Mouse (Mus musculus): ENCODE measurements around the gene Sox12. TPM values are rescaled to one million over a fixed set of nuclear protein-coding genes. Genes with fewer than 3 reads are reported as not detected.

Gene Sox12
- total and polyA plus RNA-seq, 2 experiments from 2014 or later = 11.9 to 47.8 TPM

DNA sequence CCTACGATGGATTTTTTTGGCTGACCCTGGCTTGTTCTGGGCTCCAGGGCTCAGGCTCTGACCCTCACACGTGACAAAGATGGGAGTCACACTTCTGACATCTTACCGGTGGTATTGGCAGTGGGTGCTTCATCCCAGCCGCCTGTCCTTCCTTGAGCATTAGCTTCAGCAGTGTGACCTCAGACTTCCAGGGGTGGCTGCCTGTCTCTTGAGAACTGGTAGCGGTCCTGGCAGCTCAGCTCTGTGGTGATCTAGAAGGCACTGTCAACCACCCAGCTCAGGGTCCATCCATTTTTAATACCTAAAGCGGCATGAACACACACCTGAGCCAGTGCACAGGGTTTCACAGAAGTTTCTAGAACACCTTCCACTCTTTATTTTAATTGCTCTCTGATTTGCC, 11.9 kb upstream of the Sox12 start:
- no peak overlapping the region for H3K4me2 ChIP-seq (ENCODE audit: low read depth)
- H3K4me3 ChIP-seq (ENCODE audit: low read depth, low read length) = no peak overlapping the region
- no peak for TF ChIP-seq CTCF (IDR thresholded peaks at IDR 0.05; ENCODE audit: low read depth)
- DNase-seq (no peak), ATAC-seq (no peak)
- H3K36me3 ChIP-seq (ENCODE audit: insufficient read depth) = no peaks in the 10 kb centered on the region
- WGBS = 84% methylated on average over 6 of the region's 6 CpGs
- H3K9ac ChIP-seq = no peak overlapping the region
- H3K9me3 ChIP-seq (ENCODE audit: low read length) = no peaks in the 10 kb centered on the region
- H3K27ac ChIP-seq (ENCODE audit: low read depth, low read length) = no peak overlapping the region
- peaks cover 18% of the 10 kb centered on the region for H3K4me1 ChIP-seq (ENCODE audit: insufficient read depth)
- H3K27me3 ChIP-seq (ENCODE audit: insufficient read depth, low read length) = no peaks in the 10 kb centered on the region

DNA sequence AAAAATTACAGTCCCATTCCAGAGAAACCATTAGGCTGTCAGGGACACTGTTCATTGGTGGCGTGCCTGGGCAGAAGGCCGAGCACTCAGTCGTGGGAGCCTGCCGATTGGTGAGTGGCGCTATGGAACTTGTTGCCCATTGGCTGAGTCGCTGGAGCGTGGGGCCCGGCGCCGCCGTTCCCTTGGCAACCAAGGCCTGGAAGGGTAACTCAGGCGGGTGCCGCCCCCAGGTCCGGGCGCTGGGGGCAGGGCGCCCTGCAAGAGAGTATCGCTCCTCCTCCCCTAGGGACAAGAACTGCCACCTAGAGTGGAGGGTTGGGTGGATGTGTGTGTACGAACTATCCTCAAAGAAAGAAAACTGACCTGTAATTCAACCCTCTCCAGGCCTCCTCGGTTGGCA, 8.3 kb upstream of the Sox12 start:
- peak; percentile 98 for ATAC-seq
- Histone ChIP-seq H3K9me3 (ENCODE audit: low read length) (no peaks in the 10 kb centered on the region), H3K27me3 (ENCODE audit: insufficient read depth, low read length) (no peaks in the 10 kb centered on the region), H3K27ac (ENCODE audit: low read depth, low read length) (peak overlapping the region; percentile 75; the same call in 1 of the 2 replicates), H3K9ac (peak overlapping the region; percentile 36), H3K4me3 (ENCODE audit: low read depth, low read length) (peak overlapping the region; percentile 32), H3K36me3 (ENCODE audit: insufficient read depth) (no peaks in the 10 kb centered on the region), H3K4me2 (ENCODE audit: low read depth) (peak overlapping the region; percentile 56), H3K4me1 (ENCODE audit: insufficient read depth) (peaks cover 6% of the 10 kb centered on the region)
- DNase-seq = peak; percentile 96
- TF ChIP-seq CTCF (IDR thresholded peaks at IDR 0.05; ENCODE audit: low read depth) = peak; percentile 31; the same call in 1 of the 2 replicates
- under 1% methylated on average over 19 of the region's 19 CpGs for WGBS

DNA sequence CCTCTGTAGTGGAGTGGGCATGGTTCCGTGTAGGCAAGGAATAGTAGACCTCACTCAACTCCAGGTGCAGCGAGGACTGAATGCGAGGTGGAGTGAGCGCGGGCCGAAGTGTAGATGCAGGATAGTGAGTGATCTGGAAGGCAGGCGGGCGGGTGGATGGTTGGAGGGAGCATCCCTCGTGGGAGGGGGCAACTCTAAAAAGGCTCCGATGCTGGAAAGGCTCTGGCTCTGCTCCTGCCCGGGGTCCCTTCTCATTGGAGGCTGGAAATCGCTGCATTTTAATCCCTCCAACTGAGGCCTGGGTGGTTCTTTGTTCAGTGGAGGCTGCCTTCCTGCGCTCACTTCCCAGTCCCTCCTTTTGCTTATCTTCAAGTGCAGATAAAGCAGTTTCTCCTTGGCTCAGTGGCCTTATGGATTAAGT, 1.3 kb upstream of the Sox12 start:
- TF ChIP-seq CTCF (IDR thresholded peaks at IDR 0.05; ENCODE audit: low read depth) = no peak
- Histone ChIP-seq H3K4me3 (ENCODE audit: low read depth, low read length) (peak overlapping the region; percentile 91), H3K36me3 (ENCODE audit: insufficient read depth) (no peaks in the 10 kb centered on the region), H3K9me3 (ENCODE audit: low read length) (no peaks in the 10 kb centered on the region), H3K27me3 (ENCODE audit: insufficient read depth, low read length) (no peaks in the 10 kb centered on the region), H3K9ac (peak overlapping the region; percentile 97), H3K4me1 (ENCODE audit: insufficient read depth) (peaks cover 9% of the 10 kb centered on the region; the same call in 1 of the 2 replicates), H3K4me2 (ENCODE audit: low read depth) (peak overlapping the region; percentile 85), H3K27ac (ENCODE audit: low read depth, low read length) (peak overlapping the region; percentile 100)
- peak; percentile 84 for DNase-seq
- WGBS = under 1% methylated on average over 13 of the region's 13 CpGs
- ATAC-seq = peak; percentile 38

DNA sequence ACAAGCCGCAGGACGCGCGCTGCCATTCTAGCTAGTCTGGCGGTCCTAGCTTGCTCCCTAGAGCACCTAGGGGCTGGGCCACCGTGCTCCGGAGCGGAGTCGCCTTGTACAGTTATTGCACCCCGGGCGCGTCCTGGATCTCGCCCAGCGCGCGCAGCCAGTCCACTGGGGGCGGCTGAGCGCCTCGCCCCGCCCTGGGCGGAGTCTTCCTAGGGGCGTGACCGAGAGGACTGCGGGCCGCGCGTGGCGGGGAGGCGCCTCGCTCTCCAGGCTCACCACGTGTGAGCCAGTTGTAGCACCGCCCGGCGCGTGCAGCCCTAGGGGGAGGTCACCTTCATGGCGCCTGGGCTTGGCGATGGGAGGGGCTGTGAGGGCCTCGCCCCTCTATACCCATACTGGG, 828 bp upstream of the Sox12 start:
- H3K36me3 ChIP-seq (ENCODE audit: insufficient read depth) = 0 out of 2 replicates have a peak, but pooled peaks cover 4% of the 10 kb centered on the region
- ATAC-seq (peak; percentile 74), DNase-seq (peak; percentile 96)
- peak overlapping the region; percentile 91 for H3K4me3 ChIP-seq (ENCODE audit: low read depth, low read length)
- H3K9ac ChIP-seq = peak overlapping the region; percentile 97
- H3K27me3 ChIP-seq (ENCODE audit: insufficient read depth, low read length) = no peaks in the 10 kb centered on the region
- WGBS = under 1% methylated on average over 38 of the region's 38 CpGs
- H3K9me3 ChIP-seq (ENCODE audit: low read length) = no peaks in the 10 kb centered on the region
- H3K27ac ChIP-seq (ENCODE audit: low read depth, low read length) = peak overlapping the region; percentile 100
- peak overlapping the region; percentile 85 for H3K4me2 ChIP-seq (ENCODE audit: low read depth)
- peak; percentile 38; the same call in 1 of the 2 replicates for TF ChIP-seq CTCF (IDR thresholded peaks at IDR 0.05; ENCODE audit: low read depth)
- peaks cover 9% of the 10 kb centered on the region; the same call in 1 of the 2 replicates for H3K4me1 ChIP-seq (ENCODE audit: insufficient read depth)

DNA sequence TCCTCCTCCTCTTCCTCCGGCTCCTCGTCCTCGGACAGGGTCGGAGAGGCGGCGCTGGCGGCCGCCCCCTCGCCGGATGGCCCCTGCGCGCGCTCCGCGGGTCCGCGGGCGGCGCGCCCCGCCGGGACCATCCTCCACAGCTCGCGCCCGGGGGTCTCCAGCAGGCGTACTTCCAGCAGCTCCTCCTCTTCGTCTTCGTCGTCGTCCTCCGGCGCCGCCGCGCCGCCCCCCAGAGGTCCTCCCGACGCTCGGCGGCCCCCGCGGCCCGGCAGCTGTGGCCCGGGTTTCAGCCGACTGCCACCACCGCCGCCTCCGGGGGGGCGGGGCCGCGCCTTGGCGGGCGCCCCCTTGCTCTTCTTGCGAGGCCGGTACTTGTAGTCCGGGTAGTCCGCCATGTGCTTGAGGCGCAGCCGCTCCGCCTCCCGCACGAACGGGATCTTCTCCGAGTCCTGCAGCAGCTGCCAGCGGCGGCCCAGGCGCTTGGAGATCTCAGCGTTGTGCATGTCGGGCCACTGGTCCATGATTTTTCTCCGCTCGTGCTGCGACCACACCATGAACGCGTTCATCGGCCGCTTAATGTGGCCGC, 766 bp downstream of the Sox12 start:
- H3K4me3 ChIP-seq (ENCODE audit: low read depth, low read length) = peak overlapping the region; percentile 91
- no peaks in the 10 kb centered on the region for H3K27me3 ChIP-seq (ENCODE audit: insufficient read depth, low read length)
- under 1% methylated on average over 70 of the region's 77 CpGs for WGBS
- DNase-seq (peak; percentile 85), ATAC-seq (peak; percentile 7)
- H3K4me1 ChIP-seq (ENCODE audit: insufficient read depth) = peaks cover 9% of the 10 kb centered on the region; the same call in 1 of the 2 replicates
- peak overlapping the region; percentile 97 for H3K9ac ChIP-seq
- peak; percentile 17; the same call in 1 of the 2 replicates for TF ChIP-seq CTCF (IDR thresholded peaks at IDR 0.05; ENCODE audit: low read depth)
- H3K4me2 ChIP-seq (ENCODE audit: low read depth) = peak overlapping the region; percentile 85
- H3K9me3 ChIP-seq (ENCODE audit: low read length) = no peaks in the 10 kb centered on the region
- H3K27ac ChIP-seq (ENCODE audit: low read depth, low read length) = peak overlapping the region; percentile 100
- 0 out of 2 replicates have a peak, but pooled peaks cover 4% of the 10 kb centered on the region for H3K36me3 ChIP-seq (ENCODE audit: insufficient read depth)

DNA sequence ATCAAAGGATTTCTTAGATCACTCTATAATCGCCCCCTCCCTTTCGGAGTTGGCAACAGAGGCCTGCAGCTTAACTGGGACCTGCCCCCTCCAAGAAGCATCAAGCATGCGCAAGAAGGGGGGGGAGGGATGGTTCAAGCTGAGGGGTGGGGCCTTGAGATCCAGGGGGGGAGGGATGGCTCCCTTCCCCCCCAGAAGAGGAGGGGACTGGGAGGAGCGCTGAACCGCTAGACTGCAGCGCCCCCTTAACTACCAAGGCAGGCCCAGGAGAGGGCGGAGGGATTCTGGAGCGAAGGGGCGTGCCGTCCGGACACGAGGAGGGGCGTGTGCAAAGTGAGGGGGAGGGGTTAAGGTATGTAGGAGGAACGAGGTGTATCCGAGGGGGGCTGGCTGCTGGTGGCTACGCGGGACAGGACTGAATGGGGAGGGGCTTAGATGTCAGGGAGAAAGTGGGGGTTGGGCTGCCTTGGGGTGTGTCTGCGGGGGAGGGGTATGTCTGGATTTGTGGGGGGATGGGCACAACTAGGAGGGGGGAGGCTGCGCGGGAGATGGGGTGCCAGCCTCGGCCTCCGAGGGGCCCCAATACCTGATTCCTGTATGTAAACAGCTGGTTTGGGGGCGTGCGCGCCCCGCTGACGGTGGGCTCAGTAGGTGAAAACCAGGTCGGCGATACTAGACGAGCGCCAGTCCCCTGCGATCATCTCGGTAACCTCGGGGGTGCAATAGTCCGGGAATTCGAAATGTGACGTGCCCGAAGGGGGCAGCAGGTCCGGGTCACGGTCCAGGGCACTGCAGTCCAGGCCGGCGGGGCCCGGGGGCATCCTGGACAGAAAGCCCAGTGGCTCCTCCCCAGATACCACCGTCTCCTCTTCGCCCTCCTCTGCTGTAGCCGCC, 1.5 kb downstream of the Sox12 start:
- WGBS = 4% methylated on average over 44 of the region's 46 CpGs
- ATAC-seq = peak; percentile 55
- peak overlapping the region; percentile 85 for H3K4me2 ChIP-seq (ENCODE audit: low read depth)

More for the DNA sequence above, 1.5 kb downstream of the Sox12 start:
- TF ChIP-seq CTCF (IDR thresholded peaks at IDR 0.05; ENCODE audit: low read depth) = peak; percentile 79
- peak; percentile 96 for DNase-seq
- Histone ChIP-seq H3K27me3 (ENCODE audit: insufficient read depth, low read length) (no peaks in the 10 kb centered on the region), H3K4me3 (ENCODE audit: low read depth, low read length) (peak overlapping the region; percentile 91), H3K4me1 (ENCODE audit: insufficient read depth) (peaks cover 9% of the 10 kb centered on the region; the same call in 1 of the 2 replicates), H3K9me3 (ENCODE audit: low read length) (no peaks in the 10 kb centered on the region), H3K9ac (peak overlapping the region; percentile 97), H3K27ac (ENCODE audit: low read depth, low read length) (peak overlapping the region; percentile 100), H3K36me3 (ENCODE audit: insufficient read depth) (0 out of 2 replicates have a peak, but pooled peaks cover 4% of the 10 kb centered on the region)

Measured in forebrain, postnatal 0 days (tissue).